Mouse (Mus musculus) liver, postnatal 0 days (tissue): ENCODE measurements around the gene Rflna. TPM values are rescaled to one million over a fixed set of nuclear protein-coding genes. Genes with fewer than 3 reads are reported as not detected.

Source experiments
- ATAC-seq: fragments of 200-750 bp; cut with Nextera tagmentation; 2 replicates; pipeline ENCODE4 v1.8.0; 2017; ENCODE audit warnings: mild to moderate bottlenecking, moderate library complexity
- DNase-seq: peaks from one replicate; pipeline ENCODE4 v3.0.0-alpha.2; 2016
- H3K27ac ChIP-seq: fragments of 300-500 bp; sonication (generic); 2 replicates; pipeline ENCODE4 v1.5.1; 2014; ENCODE audit warnings: antibody characterized with exemption, moderate library complexity, mild to moderate bottlenecking, low read depth
- H3K27me3 ChIP-seq: fragments of 300-500 bp; sonication (generic); 2 replicates; pipeline ENCODE4 v1.6.1; 2014; ENCODE audit warnings: low read length, control low read depth, mixed read lengths; ENCODE audit not compliant: insufficient read depth
- H3K36me3 ChIP-seq: fragments of 300-500 bp; sonication (generic); replicated peaks from 2 replicates; pipeline ENCODE4 v1.6.1; 2014; ENCODE audit warnings: mild to moderate bottlenecking, control low read depth, low read length, moderate library complexity, mixed read lengths; ENCODE audit not compliant: insufficient read depth
- H3K4me1 ChIP-seq: fragments of 300-500 bp; sonication (generic); 2 replicates; pipeline ENCODE4 v1.6.1; 2014; ENCODE audit warnings: antibody characterized with exemption, mild to moderate bottlenecking, control low read depth; ENCODE audit not compliant: insufficient read depth
- H3K4me2 ChIP-seq: fragments of 300-500 bp; sonication (generic); 2 replicates; pipeline ENCODE4 v1.6.1; 2014; ENCODE audit warnings: low read depth, mild to moderate bottlenecking, low read length, moderate library complexity, mixed read lengths
- H3K4me3 ChIP-seq: fragments of 300-500 bp; sonication (generic); 2 replicates; pipeline ENCODE4 v1.5.1; 2014; ENCODE audit warnings: low read depth, low read length
- H3K9ac ChIP-seq: fragments of 300-500 bp; sonication (generic); replicated peaks from 2 replicates; pipeline ENCODE4 v1.6.1; 2014; ENCODE audit warnings: mild to moderate bottlenecking, moderate library complexity
- H3K9me3 ChIP-seq: fragments of 300-500 bp; sonication (generic); 2 replicates; pipeline ENCODE4 v1.6.1; 2016; ENCODE audit warnings: mild to moderate bottlenecking, control low read depth, low read length, mixed read lengths
- CTCF ChIP-seq: sonication (generic); IDR thresholded peaks from 2 replicates; pipeline ENCODE4 v1.5.1; 2016; ENCODE audit warnings: antibody characterized with exemption, low read depth
- EP300 ChIP-seq: IDR thresholded peaks from 2 replicates; pipeline ENCODE4 v1.6.1; 2016; ENCODE audit warnings: antibody characterized with exemption, low read depth, mild to moderate bottlenecking
- WGBS: fragments of 180-500 bp; shearing (Covaris S2); extraction: QIAGEN DNeasy Blood & Tissue Kit; methylation state at CpG from one replicate; pipeline ENCODE4 v1.1.7; 2014; ENCODE audit not compliant: insufficient replicate concordance; 5-methylcytosine and 5-hydroxymethylcytosine counted together
- polyA plus RNA-seq: library from polyadenylated mRNA; unstranded; fragments of >200 nt; fragmentation: Nextera tagmentation; extraction: Ambion mirVana; gene quantifications from 2 replicates; pipeline ENCODE4 v1.2.1, GENCODE M21; 2015

Gene Rflna
- polyA plus RNA-seq, 1 experiment from 2014 or later: 0.21 TPM

- ATAC-seq: no peak
- Histone ChIP-seq H3K9me3 (no peaks in the 10 kb centered on the region), H3K27me3 (no peaks in the 10 kb centered on the region), H3K4me2 (no peak overlapping the region), H3K36me3 (peaks cover 25% of the 10 kb centered on the region), H3K9ac (no peak overlapping the region), H3K27ac (no peak overlapping the region), H3K4me1 (no peaks in the 10 kb centered on the region), H3K4me3 (no peak overlapping the region)
- DNase-seq: no peak
- WGBS: 79% methylated on average over 3 of the region's 3 CpGs
- no peak for TF ChIP-seq EP300
- no peak for TF ChIP-seq CTCF
These were observed 12.0 kb downstream of the Rflna start for GRCm38 (mm10) chr5:125015066-125015465.

GRCm38 (mm10) chr5:125015576-125015975 lies 12.6 kb downstream of the Rflna start:
- Histone ChIP-seq H3K9ac (no peak overlapping the region), H3K4me2 (no peak overlapping the region), H3K27ac (no peak overlapping the region), H3K9me3 (no peaks in the 10 kb centered on the region), H3K27me3 (no peaks in the 10 kb centered on the region), H3K36me3 (peaks cover 25% of the 10 kb centered on the region), H3K4me3 (no peak overlapping the region), H3K4me1 (no peaks in the 10 kb centered on the region)
- TF ChIP-seq CTCF: no peak
- TF ChIP-seq EP300: no peak
- DNase-seq: no peak
- WGBS: 77% methylated on average over 9 of the region's 9 CpGs
- ATAC-seq: no peak

GRCm38 (mm10) chr5:125016421-125017242 lies 13.6 kb downstream of the Rflna start:
- H3K9me3 ChIP-seq: no peaks in the 10 kb centered on the region
- H3K9ac ChIP-seq: no peak overlapping the region
- no peaks in the 10 kb centered on the region for H3K27me3 ChIP-seq
- no peak for TF ChIP-seq EP300
- TF ChIP-seq CTCF: no peak
- no peak for ATAC-seq
- H3K4me1 ChIP-seq: no peaks in the 10 kb centered on the region
- DNase-seq: no peak
- H3K4me3 ChIP-seq: no peak overlapping the region
- peaks cover 25% of the 10 kb centered on the region for H3K36me3 ChIP-seq
- H3K27ac ChIP-seq: no peak overlapping the region
- 88% methylated on average over 17 of the region's 17 CpGs for whole genome bisulfite sequencing
- no peak overlapping the region for H3K4me2 ChIP-seq

GRCm38 (mm10) chr5:125017332-125017731 lies 14.3 kb downstream of the Rflna start:
- no peak for ATAC-seq
- H3K4me2 ChIP-seq: no peak overlapping the region
- no peak for TF ChIP-seq EP300
- TF ChIP-seq CTCF: no peak
- H3K36me3 ChIP-seq: peaks cover 25% of the 10 kb centered on the region
- 91% methylated on average over 15 of the region's 15 CpGs for WGBS
- no peaks in the 10 kb centered on the region for H3K9me3 ChIP-seq
- H3K4me1 ChIP-seq: no peaks in the 10 kb centered on the region
- no peak overlapping the region for H3K4me3 ChIP-seq
- no peak for DNase-seq
- no peaks in the 10 kb centered on the region for H3K27me3 ChIP-seq
- no peak overlapping the region for H3K9ac ChIP-seq
- H3K27ac ChIP-seq: no peak overlapping the region

GRCm38 (mm10) chr5:125019099-125019498 lies 16.1 kb downstream of the Rflna start:
- WGBS: 80% methylated on average over 5 of the region's 5 CpGs
- ATAC-seq: no peak
- no peaks in the 10 kb centered on the region for H3K9me3 ChIP-seq
- H3K9ac ChIP-seq: no peak overlapping the region
- no peak overlapping the region for H3K4me3 ChIP-seq
- peaks cover 41% of the 10 kb centered on the region for H3K36me3 ChIP-seq
- H3K4me1 ChIP-seq: no peaks in the 10 kb centered on the region
- no peak for DNase-seq
- no peak for TF ChIP-seq EP300
- TF ChIP-seq CTCF: no peak
- no peak overlapping the region for H3K27ac ChIP-seq
- H3K4me2 ChIP-seq: no peak overlapping the region
- H3K27me3 ChIP-seq: no peaks in the 10 kb centered on the region

- DNase-seq (no peak), ATAC-seq (peak; percentile 22; the same call in 1 of the 2 replicates)
- no peaks in the 10 kb centered on the region for H3K27me3 ChIP-seq
- no peak overlapping the region for H3K4me3 ChIP-seq
- H3K9ac ChIP-seq: no peak overlapping the region
- H3K27ac ChIP-seq: no peak overlapping the region
- TF ChIP-seq EP300 (no peak), CTCF (no peak)
- no peak overlapping the region for H3K4me2 ChIP-seq
- H3K4me1 ChIP-seq: no peaks in the 10 kb centered on the region
- H3K36me3 ChIP-seq: peaks cover 50% of the 10 kb centered on the region
- 85% methylated on average over 11 of the region's 11 CpGs for WGBS
- H3K9me3 ChIP-seq: no peaks in the 10 kb centered on the region
These were observed 18.3 kb downstream of the Rflna start for GRCm38 (mm10) chr5:125021298-125021697.
